Mouse (Mus musculus): ENCODE measurements at regions not wholly inside any gene's neighbourhood (a gene's known extent, or its start where the extent isn't known, plus 50 kb on each side); places are given as distances from the start of the nearest gene placed in this dataset.
"Not testable (repeated sequence)": the region's sequence is repeated elsewhere in the genome, so short reads cannot be mapped to it uniquely, and the experiment has no call there.

GRCm38 (mm10) chr14:52853598-52853997 is 358.0 kb upstream of the Olfr1507 start:
- not testable (repeated sequence) for TF ChIP-seq POLR2A (IDR thresholded peaks at IDR 0.05; ENCODE audit: low read depth, low read length); EP300 (IDR thresholded peaks at IDR 0.05; ENCODE audit: low read length); TCF12 (IDR thresholded peaks at IDR 0.05; ENCODE audit: low read depth, low read length); CTCF (conservative IDR thresholded peaks at IDR 0.05 in 1 of 2, IDR thresholded peaks at IDR 0.05 in 1 of 2; ENCODE audit: low read depth in 2 of 2, low read length in 2 of 2)
